Mouse (Mus musculus): Measurements from ENCODE around the gene Gemin5. TPM values are rescaled to one million over a fixed set of nuclear protein-coding genes. Genes with fewer than 3 reads are reported as not detected.
A peak's percentile ranks its signal among the peaks of the same experiment; 100 is the strongest.
"Not testable (repeated sequence)": the region's sequence is repeated elsewhere in the genome, so short reads cannot be mapped to it uniquely, and the experiment has no call there.

Gemin5 gene
- polyA plus RNA-seq, 1 experiment from 2014 or later, result 19.1 TPM

GRCm38 (mm10) chr11:58199229-58200037 lies 31.1 kb upstream of the Gemin5 start, which contains the start of the genes Igtp and Irgm2:
Gene Igtp, plus strand, starts transcription at chr11:58199556.
Gene Irgm2, plus strand, starts transcription at chr11:58199618.
- H3K36me3 ChIP-seq; H3K4me1 ChIP-seq; H3K9ac ChIP-seq; H3K9me3 ChIP-seq; ATAC-seq (ENCODE audit: low FRiP score, low read depth); H3K27ac ChIP-seq; H3K27me3 ChIP-seq (replicated peaks): not testable (repeated sequence)
- peak within 1 kb of the TSS; percentile 67 for H3K4me2 ChIP-seq (replicated peaks)
- H3K4me3 ChIP-seq, result peak within 1 kb of the TSS; percentile 42
- WGBS, result 8% methylated on average over 14 of the region's 15 CpGs

DNA sequence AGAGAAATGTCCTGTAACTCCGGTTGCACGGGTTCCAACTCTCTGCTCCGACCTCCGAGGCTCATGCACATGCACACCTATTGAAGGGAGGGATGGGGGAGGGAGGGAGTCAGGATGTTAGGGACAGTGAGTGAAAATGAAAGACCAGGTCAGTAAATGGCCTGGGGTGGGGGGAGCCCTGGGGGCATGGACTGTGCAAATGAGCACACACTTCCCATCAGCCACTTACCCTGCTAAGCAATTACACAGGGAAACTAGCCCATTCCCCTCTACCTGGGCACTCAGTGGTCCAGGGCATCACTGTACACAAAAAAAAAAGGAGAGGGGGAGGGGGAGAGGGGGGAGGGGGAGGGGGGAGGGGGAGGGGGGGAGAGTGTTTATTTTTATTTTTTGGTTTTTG lies 30.3 kb upstream of the Gemin5 start:
- WGBS, result 87% methylated on average over 4 of the region's 4 CpGs
- Histone ChIP-seq H3K4me1 (peaks cover 5% of the 10 kb centered on the region), H3K36me3 (no peaks in the 10 kb centered on the region), H3K9me3 (no peaks in the 10 kb centered on the region), H3K27me3 (replicated peaks) (no peaks in the 10 kb centered on the region), H3K9ac (no peak overlapping the region), H3K27ac (no peak overlapping the region), H3K4me2 (replicated peaks) (peak overlapping the region; percentile 67), H3K4me3 (no peak overlapping the region)
- ATAC-seq (ENCODE audit: low FRiP score, low read depth), result no peak

DNA sequence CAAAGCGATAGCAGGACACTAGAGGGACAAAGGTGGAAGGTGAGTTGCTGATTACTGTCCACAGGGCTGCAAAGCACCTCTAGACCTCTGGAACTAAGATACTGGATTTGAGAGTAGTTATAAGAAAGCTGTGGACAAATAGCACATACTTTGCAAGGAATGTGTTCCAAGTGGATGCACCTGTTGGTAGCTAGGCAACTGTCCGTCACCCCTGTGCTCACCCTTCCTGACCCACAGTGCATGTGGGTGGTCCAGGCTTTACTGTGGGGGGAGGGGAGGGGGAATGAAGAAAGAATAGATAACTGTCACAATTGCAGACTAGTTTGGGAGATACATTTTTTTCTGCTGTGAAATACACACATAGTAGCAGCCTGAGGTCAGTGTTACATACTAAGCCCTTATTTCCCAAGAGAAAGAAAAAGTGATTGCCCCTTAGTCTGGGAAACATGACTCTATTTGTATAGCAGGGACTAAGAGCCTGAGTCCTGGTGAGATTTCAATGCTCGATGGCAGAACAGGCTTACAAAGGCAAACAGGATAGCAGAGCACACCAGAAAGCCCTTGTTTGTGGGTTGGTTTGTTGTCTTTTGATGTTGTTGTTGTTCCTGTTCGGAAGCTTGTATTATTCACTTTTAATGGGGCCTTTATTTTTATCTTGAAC lies 25.7 kb upstream of the Gemin5 start:
- Histone ChIP-seq H3K36me3 (no peaks in the 10 kb centered on the region), H3K9me3 (no peaks in the 10 kb centered on the region), H3K4me1 (peaks cover 1% of the 10 kb centered on the region), H3K27me3 (replicated peaks) (no peaks in the 10 kb centered on the region), H3K4me2 (replicated peaks) (no peak overlapping the region), H3K9ac (no peak overlapping the region), H3K27ac (no peak overlapping the region), H3K4me3 (no peak overlapping the region)
- ATAC-seq (ENCODE audit: low FRiP score, low read depth), result no peak
- WGBS, result 56% methylated on average over 4 of the region's 4 CpGs

DNA sequence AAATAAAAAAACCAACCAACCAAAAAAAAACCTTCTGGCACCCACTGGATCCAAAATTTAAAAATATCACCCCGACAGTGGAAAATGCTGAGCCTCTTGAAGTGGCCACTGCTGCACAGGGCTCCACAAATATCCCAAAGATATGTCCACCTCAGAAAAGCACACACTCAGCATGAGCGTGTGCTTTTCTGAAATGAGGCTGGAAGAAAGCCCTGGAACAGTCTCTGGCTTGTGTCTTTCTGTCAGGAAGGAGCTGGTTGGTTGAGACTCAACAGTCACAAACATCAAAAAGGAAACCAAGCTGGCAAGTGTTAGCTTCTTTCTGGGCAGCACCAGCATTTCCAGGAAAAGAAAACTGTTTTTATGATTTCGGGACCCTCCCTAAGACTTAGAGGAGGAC lies 25.0 kb upstream of the Gemin5 start:
- no peaks in the 10 kb centered on the region for H3K9me3 ChIP-seq
- no peaks in the 10 kb centered on the region for H3K36me3 ChIP-seq
- H3K9ac ChIP-seq, result no peak overlapping the region
- no peaks in the 10 kb centered on the region for H3K27me3 ChIP-seq (replicated peaks)
- H3K4me2 ChIP-seq (replicated peaks), result no peak overlapping the region
- ATAC-seq (ENCODE audit: low FRiP score, low read depth), result no peak
- H3K4me3 ChIP-seq, result no peak overlapping the region
- WGBS, result 88% methylated on average over 3 of the region's 3 CpGs
- no peaks in the 10 kb centered on the region for H3K4me1 ChIP-seq
- H3K27ac ChIP-seq, result no peak overlapping the region

DNA sequence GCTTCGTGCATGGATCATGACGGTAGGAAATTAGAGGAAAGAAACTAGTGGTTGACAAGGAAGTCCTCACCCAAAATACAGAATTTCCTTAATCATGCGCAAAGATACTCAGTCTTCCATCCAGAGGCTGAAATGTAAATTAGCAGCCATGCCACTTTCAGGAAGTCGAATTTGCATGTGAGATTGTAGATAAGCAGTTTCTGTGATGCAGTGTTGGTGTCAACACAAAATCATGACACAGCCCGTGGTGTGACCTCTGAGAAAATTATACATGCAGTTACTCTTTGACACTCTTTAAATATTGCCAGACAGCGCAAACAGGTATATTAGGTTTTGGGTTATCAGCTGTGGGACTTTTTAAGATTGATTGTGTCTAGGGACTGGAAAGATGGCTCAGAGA lies 21.3 kb upstream of the Gemin5 start:
- H3K36me3 ChIP-seq, result no peaks in the 10 kb centered on the region
- no peak overlapping the region for H3K27ac ChIP-seq
- no peak overlapping the region for H3K9ac ChIP-seq
- no peaks in the 10 kb centered on the region for H3K27me3 ChIP-seq (replicated peaks)
- no peak overlapping the region for H3K4me2 ChIP-seq (replicated peaks)
- WGBS, result 92% methylated on average over 6 of the region's 6 CpGs
- no peaks in the 10 kb centered on the region for H3K4me1 ChIP-seq
- no peak for ATAC-seq (ENCODE audit: low FRiP score, low read depth)
- no peaks in the 10 kb centered on the region for H3K9me3 ChIP-seq
- H3K4me3 ChIP-seq, result no peak overlapping the region

DNA sequence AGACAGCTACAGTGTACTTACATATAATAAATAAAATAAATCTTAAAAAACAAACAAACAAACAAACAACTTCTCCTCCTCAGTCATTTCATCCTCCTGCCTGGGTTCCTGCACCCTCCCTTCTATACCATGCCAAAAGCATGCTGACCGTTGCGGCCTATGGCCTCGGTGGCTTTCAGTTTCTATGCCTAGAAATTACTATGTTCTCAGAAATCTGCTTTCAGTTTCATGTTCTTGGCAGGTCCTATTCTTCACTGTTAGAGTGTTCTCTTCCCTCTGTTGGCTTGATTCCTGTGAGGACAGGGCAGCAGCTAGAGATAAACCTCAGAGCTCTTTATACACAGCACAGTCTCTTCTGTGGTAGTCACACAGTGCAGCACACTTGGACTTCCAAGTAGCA lies 15.2 kb upstream of the Gemin5 start:
- H3K9ac ChIP-seq, result no peak overlapping the region
- no peak overlapping the region for H3K4me2 ChIP-seq (replicated peaks)
- no peak overlapping the region for H3K27ac ChIP-seq
- no peaks in the 10 kb centered on the region for H3K9me3 ChIP-seq
- H3K4me1 ChIP-seq, result no peaks in the 10 kb centered on the region
- no peak overlapping the region for H3K4me3 ChIP-seq
- 88% methylated on average over 3 of the region's 3 CpGs for WGBS
- H3K36me3 ChIP-seq, result peaks cover 7% of the 10 kb centered on the region
- no peak for ATAC-seq (ENCODE audit: low FRiP score, low read depth)
- H3K27me3 ChIP-seq (replicated peaks), result no peaks in the 10 kb centered on the region

DNA sequence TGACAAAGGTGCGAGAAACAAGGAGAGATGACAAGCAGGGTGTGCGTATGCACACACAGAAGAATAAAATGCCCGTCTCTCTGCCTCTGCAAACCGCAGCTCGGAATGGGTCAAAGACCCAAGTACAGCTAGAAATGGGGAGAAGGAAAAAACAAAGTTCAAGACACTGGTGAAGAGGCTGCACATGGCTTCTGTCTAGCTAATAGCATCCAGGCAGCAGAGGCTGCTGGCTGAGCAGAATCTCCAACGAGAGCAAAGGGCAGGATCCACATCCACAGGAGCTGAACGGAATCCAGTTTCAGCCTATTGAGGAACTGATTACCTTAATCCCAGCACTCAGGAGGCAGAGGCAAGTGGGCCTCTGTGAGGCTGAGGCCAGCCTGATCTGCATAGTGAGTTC lies 12.4 kb upstream of the Gemin5 start:
- ATAC-seq (ENCODE audit: low FRiP score, low read depth), result no peak
- peaks cover 34% of the 10 kb centered on the region for H3K36me3 ChIP-seq
- H3K4me3 ChIP-seq, result no peak overlapping the region
- no peaks in the 10 kb centered on the region for H3K9me3 ChIP-seq
- no peak overlapping the region for H3K9ac ChIP-seq
- no peaks in the 10 kb centered on the region for H3K4me1 ChIP-seq
- no peak overlapping the region for H3K27ac ChIP-seq
- H3K27me3 ChIP-seq (replicated peaks), result no peaks in the 10 kb centered on the region
- 94% methylated on average over 7 of the region's 7 CpGs for WGBS
- no peak overlapping the region for H3K4me2 ChIP-seq (replicated peaks)

DNA sequence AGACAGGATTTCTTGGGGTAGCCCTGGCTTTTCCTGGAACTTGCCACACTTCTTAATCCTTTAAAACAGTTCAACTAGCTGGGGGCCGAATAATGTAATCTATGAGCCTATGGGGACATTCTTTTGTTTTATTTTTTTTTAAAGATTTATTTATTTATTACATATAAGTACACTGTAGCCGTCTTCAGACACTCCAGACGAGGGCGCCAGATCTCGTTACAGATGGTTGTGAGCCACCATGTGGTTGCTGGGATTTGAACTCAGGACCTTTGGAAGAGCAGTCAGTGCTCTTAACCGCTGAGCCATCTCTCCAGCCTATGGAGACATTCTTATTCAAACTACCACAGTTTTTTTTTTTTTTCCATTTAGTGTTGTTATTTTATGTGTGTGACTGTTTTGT lies 11.6 kb upstream of the Gemin5 start:
- not testable (repeated sequence) for H3K4me3 ChIP-seq; H3K27me3 ChIP-seq (replicated peaks); H3K27ac ChIP-seq; H3K9me3 ChIP-seq; H3K9ac ChIP-seq; H3K4me1 ChIP-seq; ATAC-seq (ENCODE audit: low FRiP score, low read depth); H3K4me2 ChIP-seq (replicated peaks)
- 93% methylated on average over 6 of the region's 6 CpGs for WGBS
- peaks cover 42% of the 10 kb centered on the region for H3K36me3 ChIP-seq

- 24% methylated on average over 3 of the region's 3 CpGs for WGBS
- ATAC-seq (ENCODE audit: low FRiP score, low read depth), result 0 out of 2 replicates have a peak, but pooled peaks have one; percentile 21
- no peak overlapping the region for H3K4me3 ChIP-seq
- H3K9me3 ChIP-seq, result no peaks in the 10 kb centered on the region
- no peak overlapping the region for H3K27ac ChIP-seq
- no peak overlapping the region for H3K4me2 ChIP-seq (replicated peaks)
- H3K36me3 ChIP-seq, result peaks cover 44% of the 10 kb centered on the region
- H3K27me3 ChIP-seq (replicated peaks), result no peaks in the 10 kb centered on the region
- no peak overlapping the region for H3K9ac ChIP-seq
- H3K4me1 ChIP-seq, result no peaks in the 10 kb centered on the region
Measured at GRCm38 (mm10) chr11:58179563-58179962, 11.2 kb upstream of the Gemin5 start.

- no peaks in the 10 kb centered on the region for H3K27me3 ChIP-seq (replicated peaks)
- H3K9me3 ChIP-seq, result no peaks in the 10 kb centered on the region
- peak within 1 kb of the TSS; percentile 68 for H3K4me2 ChIP-seq (replicated peaks)
- peaks cover 15% of the 10 kb centered on the region for H3K4me1 ChIP-seq
- ATAC-seq (ENCODE audit: low FRiP score, low read depth), result peak; percentile 77
- peak within 1 kb of the TSS; percentile 68 for H3K9ac ChIP-seq
- peaks cover 32% of the 10 kb centered on the region for H3K36me3 ChIP-seq
- H3K27ac ChIP-seq, result no peak within 1 kb of the TSS
- under 1% methylated on average over 34 of the region's 34 CpGs for WGBS
- peak within 1 kb of the TSS; percentile 68 for H3K4me3 ChIP-seq
Measured at GRCm38 (mm10) chr11:58171459-58172091, 3.2 kb upstream of the Gemin5 start, which contains the start of gene Mrpl22. Gene Mrpl22, plus strand, starts transcription at chr11:58171661.

- WGBS, result 88% methylated on average over 4 of the region's 4 CpGs
- no peak for ATAC-seq (ENCODE audit: low FRiP score, low read depth)
Measured at GRCm38 (mm10) chr11:58169666-58170065, 1.3 kb upstream of the Gemin5 start.

DNA sequence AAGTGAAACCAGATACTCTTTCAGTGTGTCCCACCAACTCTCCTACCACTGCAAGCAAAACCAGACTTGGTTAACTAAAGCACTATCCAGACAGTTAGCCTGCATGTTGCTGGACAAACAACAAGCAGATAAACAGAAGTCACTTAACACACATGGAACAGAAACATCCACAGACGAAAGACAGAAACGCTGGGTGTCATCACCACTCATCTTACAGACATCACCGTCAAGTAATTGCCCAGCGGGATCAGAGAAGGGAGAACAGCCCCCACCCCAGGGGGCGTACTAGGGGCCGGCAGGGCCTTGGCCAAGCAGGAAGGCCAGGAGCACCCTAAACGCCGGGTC lies 545 bp downstream of the Gemin5 start:
- peaks cover 5% of the 10 kb centered on the region for H3K9me3 ChIP-seq
- no peak overlapping the region for H3K27ac ChIP-seq
- peak overlapping the region; percentile 80 for H3K9ac ChIP-seq
- H3K4me2 ChIP-seq (replicated peaks), result peak overlapping the region; percentile 81
- peak overlapping the region; percentile 87 for H3K4me3 ChIP-seq
- under 1% methylated on average over 8 of the region's 8 CpGs for WGBS
- peaks cover 14% of the 10 kb centered on the region for H3K4me1 ChIP-seq
- no peak for ATAC-seq (ENCODE audit: low FRiP score, low read depth)
- H3K27me3 ChIP-seq (replicated peaks), result no peaks in the 10 kb centered on the region
- peaks cover 24% of the 10 kb centered on the region for H3K36me3 ChIP-seq

More at GRCm38 (mm10) chr11:58169666-58170065, 1.3 kb upstream of the Gemin5 start:
- H3K4me3 ChIP-seq, result no peak overlapping the region
- no peaks in the 10 kb centered on the region for H3K27me3 ChIP-seq (replicated peaks)
- peaks cover 5% of the 10 kb centered on the region for H3K9me3 ChIP-seq
- no peak overlapping the region for H3K9ac ChIP-seq
- H3K4me1 ChIP-seq, result peaks cover 15% of the 10 kb centered on the region
- H3K36me3 ChIP-seq, result peaks cover 32% of the 10 kb centered on the region
- H3K4me2 ChIP-seq (replicated peaks), result no peak overlapping the region
- H3K27ac ChIP-seq, result no peak overlapping the region

Measured in neural tube, embryonic 12.5 days (tissue).